Mouse (Mus musculus) liver, adult 2 months (tissue): ENCODE measurements around the gene Degs1. TPM values are rescaled to one million over a fixed set of nuclear protein-coding genes. Genes with fewer than 3 reads are reported as not detected.

ENCODE experiments used
- DNase-seq: peaks from one replicate; pipeline ENCODE4 v3.0.0-alpha.2; 2011; ENCODE audit warnings: low read depth, low spot score; ENCODE audit errors: extremely low read depth
- H3K27ac ChIP-seq: fragments of 200-500 bp; replicated peaks from 2 replicates; pipeline ENCODE4 v1.5.1; 2012; ENCODE audit warnings: low read depth, mild to moderate bottlenecking, control low read depth, inconsistent platforms, low read length; ENCODE audit not compliant: insufficient read depth
- H3K27me3 ChIP-seq: fragments of 200-500 bp; 2 replicates; pipeline ENCODE4 v1.6.1; 2012; ENCODE audit warnings: mild to moderate bottlenecking, moderate library complexity, low read length, inconsistent platforms; ENCODE audit not compliant: control insufficient read depth, insufficient read depth
- H3K36me3 ChIP-seq: fragments of 200-500 bp; 2 replicates; pipeline ENCODE4 v1.6.1; 2012; ENCODE audit warnings: low read length, inconsistent platforms; ENCODE audit not compliant: control insufficient read depth, insufficient read depth
- H3K4me1 ChIP-seq: fragments of 200-500 bp; 2 replicates; pipeline ENCODE4 v1.6.1; 2011; ENCODE audit warnings: low read length; ENCODE audit not compliant: control insufficient read depth, insufficient read depth
- H3K4me3 ChIP-seq: fragments of 200-500 bp; 2 replicates; pipeline ENCODE4 v1.5.1; 2011; ENCODE audit warnings: low read depth, mild to moderate bottlenecking, control low read depth, low read length, moderate library complexity; ENCODE audit not compliant: insufficient read depth
- H3K79me2 ChIP-seq: fragments of 200-500 bp; 2 replicates; pipeline ENCODE4 v1.6.1; 2012; ENCODE audit warnings: inconsistent platforms, mild to moderate bottlenecking, low read length, moderate library complexity; ENCODE audit not compliant: control insufficient read depth, insufficient read depth
- H3K9ac ChIP-seq: fragments of 200-500 bp; 2 replicates; pipeline ENCODE4 v1.6.1; 2012; ENCODE audit warnings: low read depth, mild to moderate bottlenecking, control low read depth, inconsistent platforms, low read length
- CTCF ChIP-seq: fragments of 200-500 bp; IDR thresholded peaks from 2 replicates; pipeline ENCODE4 v1.5.1; 2011; ENCODE audit warnings: low read depth, low read length, control low read depth
- POLR2A ChIP-seq: fragments of 200-500 bp; IDR thresholded peaks from 2 replicates; pipeline ENCODE4 v1.6.1; 2011; ENCODE audit warnings: low read length, control low read depth; ENCODE audit not compliant: insufficient read depth; ENCODE audit errors: extremely low read depth
- WGBS: fragments of 180-500 bp; shearing (Covaris S2); methylation state at CpG from one replicate; pipeline ENCODE4 v1.1.7; 2018; 5-methylcytosine and 5-hydroxymethylcytosine counted together
- polyA plus RNA-seq: library from polyadenylated mRNA; depleted of rRNA; stranded (reverse); fragments of >200 nt; gene quantifications from 2 replicates; pipeline ENCODE4 v1.2.3, GENCODE M21; 2012
- total RNA-seq: library from RNA; depleted of rRNA; stranded (reverse); fragments of >200 nt; gene quantifications from 2 replicates; pipeline ENCODE4 v1.2.3, GENCODE M21; 2014

Gene Degs1
- total and polyA plus RNA-seq, 2 experiments: 49.3 to 57.4 TPM

GRCm38 (mm10) chr1:182288601-182289000 lies 6.0 kb upstream of the Degs1 start:
- no peak overlapping the region for H3K9ac ChIP-seq
- no peaks in the 10 kb centered on the region for H3K27me3 ChIP-seq
- no peaks in the 10 kb centered on the region for H3K4me1 ChIP-seq
- TF ChIP-seq POLR2A: no peak
- no peak for TF ChIP-seq CTCF
- DNase-seq: no peak
- no peaks in the 10 kb centered on the region for H3K36me3 ChIP-seq
- no peak overlapping the region for H3K27ac ChIP-seq
- WGBS: 76% methylated on average over 2 of the region's 2 CpGs
- H3K79me2 ChIP-seq: no peaks in the 10 kb centered on the region
- H3K4me3 ChIP-seq: no peak overlapping the region; the same call in 1 of the 2 replicates

GRCm38 (mm10) chr1:182287781-182288180 lies 5.2 kb upstream of the Degs1 start:
- Histone ChIP-seq H3K9ac (no peak overlapping the region), H3K4me3 (no peak overlapping the region), H3K27me3 (no peaks in the 10 kb centered on the region), H3K36me3 (no peaks in the 10 kb centered on the region), H3K79me2 (no peaks in the 10 kb centered on the region), H3K4me1 (no peaks in the 10 kb centered on the region), H3K27ac (no peak overlapping the region; the same call in 1 of the 2 replicates)
- DNase-seq: peak; percentile 92
- TF ChIP-seq POLR2A (no peak), CTCF (peak; percentile 96)
- 24% methylated on average over 7 of the region's 7 CpGs for WGBS

GRCm38 (mm10) chr1:182284795-182285194 lies 2.2 kb upstream of the Degs1 start:
- H3K27me3 ChIP-seq: no peaks in the 10 kb centered on the region
- H3K79me2 ChIP-seq: peaks cover 8% of the 10 kb centered on the region; the same call in 1 of the 2 replicates
- no peak overlapping the region for H3K9ac ChIP-seq
- DNase-seq: no peak
- 89% methylated on average over 2 of the region's 2 CpGs for WGBS
- TF ChIP-seq CTCF (no peak), POLR2A (no peak)
- H3K27ac ChIP-seq: no peak overlapping the region
- no peaks in the 10 kb centered on the region for H3K36me3 ChIP-seq
- H3K4me1 ChIP-seq: peaks cover 11% of the 10 kb centered on the region; the same call in 1 of the 2 replicates
- H3K4me3 ChIP-seq: no peak overlapping the region

GRCm38 (mm10) chr1:182283231-182283630 lies 627 bp upstream of the Degs1 start:
- Histone ChIP-seq H3K4me3 (no peak overlapping the region), H3K9ac (no peak overlapping the region), H3K4me1 (peaks cover 17% of the 10 kb centered on the region; the same call in 1 of the 2 replicates), H3K27ac (no peak overlapping the region), H3K36me3 (peaks cover 10% of the 10 kb centered on the region), H3K27me3 (no peaks in the 10 kb centered on the region), H3K79me2 (peaks cover 12% of the 10 kb centered on the region; the same call in 1 of the 2 replicates)
- WGBS: 36% methylated on average over 7 of the region's 7 CpGs
- TF ChIP-seq POLR2A (no peak), CTCF (no peak)
- DNase-seq: no peak

GRCm38 (mm10) chr1:182281251-182281711 lies 1.3 kb downstream of the Degs1 start:
- peaks cover 18% of the 10 kb centered on the region; the same call in 1 of the 2 replicates for H3K79me2 ChIP-seq
- peak; percentile 57 for DNase-seq
- peak overlapping the region; percentile 13 for H3K4me3 ChIP-seq
- WGBS: 5% methylated on average over 9 of the region's 9 CpGs
- H3K27me3 ChIP-seq: no peaks in the 10 kb centered on the region
- peaks cover 20% of the 10 kb centered on the region for H3K36me3 ChIP-seq
- peaks cover 17% of the 10 kb centered on the region; the same call in 1 of the 2 replicates for H3K4me1 ChIP-seq
- TF ChIP-seq POLR2A (no peak), CTCF (no peak)
- H3K9ac ChIP-seq: peak overlapping the region; percentile 6
- H3K27ac ChIP-seq: peak overlapping the region; percentile 11; the same call in 1 of the 2 replicates

GRCm38 (mm10) chr1:182280577-182280976 lies 2.0 kb downstream of the Degs1 start:
- Histone ChIP-seq H3K9ac (peak overlapping the region; percentile 0; the same call in 1 of the 2 replicates), H3K79me2 (peaks cover 18% of the 10 kb centered on the region; the same call in 1 of the 2 replicates), H3K4me3 (peak overlapping the region; percentile 1; the same call in 1 of the 2 replicates), H3K27ac (no peak overlapping the region), H3K4me1 (peaks cover 17% of the 10 kb centered on the region; the same call in 1 of the 2 replicates), H3K27me3 (no peaks in the 10 kb centered on the region), H3K36me3 (peaks cover 25% of the 10 kb centered on the region)
- peak; percentile 66 for DNase-seq
- TF ChIP-seq CTCF (0 out of 2 replicates have a peak, but pooled peaks have one; percentile 2), POLR2A (no peak)
- WGBS: 37% methylated on average over 11 of the region's 11 CpGs
